Mouse (Mus musculus) heart, embryonic 11.5 days (tissue): ENCODE data around the gene Pter. TPM values are rescaled to one million over a fixed set of nuclear protein-coding genes. Genes with fewer than 3 reads are reported as not detected.

Source experiments
- polyA plus RNA-seq: library from polyadenylated mRNA; unstranded; fragments of >200 nt; fragmentation: Nextera tagmentation; extraction: Ambion mirVana; gene quantifications from 2 replicates; pipeline ENCODE4 v1.2.1, GENCODE M21; 2014

Pter gene
- polyA plus RNA-seq, 1 experiment from 2014 or later = 36.4 TPM

Other genes starting within 250 kb of the Pter start
- gene C1ql3, start 87.8 kb downstream of the Pter start, polyA plus RNA-seq = 0.84 and 0.93 TPM in 2 replicates